In genomic region chr1:182517677-182518011, GRCm38 (mm10) we compare ENCODE assay signal across 9 mouse cellular contexts. TPM values are rescaled to one million over a fixed set of nuclear protein-coding genes. Genes with fewer than 3 reads are reported as not detected.
DNase-seq lines count a peak whose midpoint lies in the region; ATAC-seq and TF ChIP-seq lines count a peak whose summit lies in the region.
"Had no signal": no experiment of that assay in that cellular context is flagged by ENCODE, and none has a peak within 500 bp of the region (broad histone marks: within the 10 kb centered on the region; RNA-seq: fewer than 3 reads in every experiment).

No protein-coding gene starts in this region.

- peak; percentile 18; the same call in 1 of the 2 replicates for ATAC-seq in lung, embryonic 16.5 days (ENCODE audit: low read depth)
- no peak for ATAC-seq in embryonic facial prominence, embryonic 13.5 days (ENCODE audit: insufficient number of reproducible peaks, insufficient read depth, low FRiP score, low TSS enrichment, low read depth)
- no peak for ATAC-seq in erythroid progenitor cell, adult 5-6 weeks (replicated peaks; ENCODE audit: low FRiP score, poor library complexity, severe bottlenecking)

- no peak overlapping the region for H3K27ac ChIP-seq in lung, embryonic 16.5 days (ENCODE audit: low read length)
- H3K27ac ChIP-seq in embryonic facial prominence, embryonic 13.5 days, result peak overlapping the region; percentile 94
- peak overlapping the region; percentile 96 for H3K27ac ChIP-seq in limb, embryonic 10.5 days
- H3K27ac ChIP-seq in olfactory bulb, adult 2 months (ENCODE audit: insufficient read depth, low read depth, low read length), result no peak overlapping the region

- WGBS in lung, embryonic 16.5 days, result 2% methylated on average over 10 of the region's 10 CpGs
- WGBS in embryonic facial prominence, embryonic 13.5 days, result under 1% methylated on average over 10 of the region's 10 CpGs
- under 1% methylated on average over 10 of the region's 10 CpGs for WGBS in limb, embryonic 10.5 days
- WGBS in olfactory bulb, adult 2 months, result 1% methylated on average over 10 of the region's 10 CpGs

- peaks cover 47% of the 10 kb centered on the region for H3K4me1 ChIP-seq in lung, embryonic 16.5 days (replicated peaks; ENCODE audit: control insufficient read depth, insufficient read depth, low read length)
- peaks cover 64% of the 10 kb centered on the region for H3K4me1 ChIP-seq in embryonic facial prominence, embryonic 13.5 days
- peaks cover 56% of the 10 kb centered on the region for H3K4me1 ChIP-seq in limb, embryonic 10.5 days
- peaks cover 24% of the 10 kb centered on the region for H3K4me1 ChIP-seq in olfactory bulb, adult 2 months (ENCODE audit: control insufficient read depth, insufficient read depth, low read length)

- no peaks in the 10 kb centered on the region for H3K27me3 ChIP-seq in lung, embryonic 16.5 days (ENCODE audit: control insufficient read depth, insufficient read depth, low read depth, low read length)
- H3K27me3 ChIP-seq in embryonic facial prominence, embryonic 13.5 days, result no peaks in the 10 kb centered on the region
- H3K27me3 ChIP-seq in limb, embryonic 10.5 days (ENCODE audit: low read depth, poor library complexity, severe bottlenecking), result peaks cover 11% of the 10 kb centered on the region

- H3K4me3 ChIP-seq in lung, embryonic 16.5 days (ENCODE audit: low read length), result peak overlapping the region; percentile 66
- H3K4me3 ChIP-seq in embryonic facial prominence, embryonic 13.5 days, result peak overlapping the region; percentile 81
- H3K4me3 ChIP-seq in limb, embryonic 10.5 days, result peak overlapping the region; percentile 89
- peak overlapping the region; percentile 66 for H3K4me3 ChIP-seq in olfactory bulb, adult 2 months (ENCODE audit: insufficient read depth, low read depth, low read length)

- TF ChIP-seq POLR2A in olfactory bulb, adult 2 months (IDR thresholded peaks at IDR 0.05; ENCODE audit: insufficient read depth, low read depth, low read length), result no peak

- DNase-seq in lung, postnatal 14 days, result no peak
- no peak for DNase-seq in limb, embryonic 10.5 days (ENCODE audit: low spot score)
- no peak for DNase-seq in left cerebral cortex, adult 9 months (ENCODE audit: low spot score in 2 of 2)
- DNase-seq in thymus, postnatal 36 days, result no peak

- H3K4me2 ChIP-seq in lung, embryonic 16.5 days (ENCODE audit: low read depth, low read length), result peak overlapping the region; percentile 67
- H3K4me2 ChIP-seq in embryonic facial prominence, embryonic 13.5 days, result peak overlapping the region; percentile 79

- H3K36me3 ChIP-seq in lung, embryonic 16.5 days (ENCODE audit: control insufficient read depth, insufficient read depth, low read length), result 0 out of 2 replicates have a peak, but pooled peaks cover 2% of the 10 kb centered on the region
- peaks cover 22% of the 10 kb centered on the region for H3K36me3 ChIP-seq in embryonic facial prominence, embryonic 13.5 days
- peaks cover 10% of the 10 kb centered on the region for H3K36me3 ChIP-seq in limb, embryonic 10.5 days

- peak overlapping the region; percentile 83 for H3K9ac ChIP-seq in lung, embryonic 16.5 days (ENCODE audit: low read length)
- peak overlapping the region; percentile 95 for H3K9ac ChIP-seq in embryonic facial prominence, embryonic 13.5 days

- no peaks in the 10 kb centered on the region for H3K9me3 ChIP-seq in lung, embryonic 16.5 days (ENCODE audit: control insufficient read depth, low read length)
- no peaks in the 10 kb centered on the region for H3K9me3 ChIP-seq in embryonic facial prominence, embryonic 13.5 days
- no peaks in the 10 kb centered on the region for H3K9me3 ChIP-seq in limb, embryonic 10.5 days (replicated peaks)

- TF ChIP-seq CTCF in olfactory bulb, adult 2 months (IDR thresholded peaks at IDR 0.05; ENCODE audit: insufficient read depth, low read depth, low read length), result no peak

RNA-seq across cellular contexts. Expression of gene Capn2, which starts 0.2 kb away (rescaled TPM):
- polyA plus RNA-seq in lung, embryonic 16.5 days (2015; fragmentation: Nextera tagmentation; extraction: Ambion mirVana), result 127 and 136 TPM in 2 replicates
- 125 and 128 TPM in 2 replicates for polyA plus RNA-seq in embryonic facial prominence, embryonic 13.5 days (2015; fragmentation: Nextera tagmentation; extraction: Ambion mirVana)
- polyA plus RNA-seq in limb, embryonic 10.5 days (2016; fragmentation: Nextera tagmentation; extraction: Ambion mirVana), result 65.2 and 86.5 TPM in 2 replicates
- not detected in 2 replicates for polyA plus RNA-seq in olfactory bulb, adult 2 months (2012; ENCODE audit: insufficient read depth, insufficient read length, low replicate concordance, missing spikeins)
- total RNA-seq in erythroid progenitor cell, adult 5-6 weeks (2015; ENCODE audit: low replicate concordance), result 15.5 and 17.2 TPM in 2 replicates
- total RNA-seq in erythroid progenitor cell, adult 5-6 weeks (2017; ENCODE audit: low replicate concordance), result 6.7 and 15.0 TPM in 2 replicates

RNA-seq across cellular contexts. Expression of gene Capn8, which starts 47.2 kb away (rescaled TPM):
- 0.06 TPM in 1 of 2 replicates, not detected in the other for polyA plus RNA-seq in lung, embryonic 16.5 days (2015; fragmentation: Nextera tagmentation; extraction: Ambion mirVana)
- 0.14 TPM in 1 of 2 replicates, not detected in the other for polyA plus RNA-seq in embryonic facial prominence, embryonic 13.5 days (2015; fragmentation: Nextera tagmentation; extraction: Ambion mirVana)
- 0.06 TPM in 1 of 2 replicates, not detected in the other for polyA plus RNA-seq in limb, embryonic 10.5 days (2016; fragmentation: Nextera tagmentation; extraction: Ambion mirVana)
- polyA plus RNA-seq in olfactory bulb, adult 2 months (2012; ENCODE audit: insufficient read depth, insufficient read length, low replicate concordance, missing spikeins), result not detected in 2 replicates
- not detected in 2 replicates for total RNA-seq in erythroid progenitor cell, adult 5-6 weeks (2015; ENCODE audit: low replicate concordance)
- total RNA-seq in erythroid progenitor cell, adult 5-6 weeks (2017; ENCODE audit: low replicate concordance), result not detected in 2 replicates
- total RNA-seq: neutrophil, adult 5-6 weeks had no signal

Comparison
In these comparisons a context has a peak if more than half of its experiments do, and no peak if none do; other contexts are left out.
1. H3K27ac ChIP-seq: peak in embryonic facial prominence, embryonic 13.5 days (single experiment) and limb, embryonic 10.5 days (single experiment); none in lung, embryonic 16.5 days (single experiment) and olfactory bulb, adult 2 months (single experiment).
2. Peak in every context shown above with its lines, with median percentiles within 50 percentile points of each other: H3K4me3 ChIP-seq.